Mouse (Mus musculus) hindlimb bud, embryonic 11.5 days (tissue): Measurements from ENCODE around the gene Lpcat3.
A peak's percentile ranks its signal among the peaks of the same experiment; 100 is the strongest.

Source experiments
- DNase-seq: peaks from one replicate; pipeline ENCODE4 v3.0.0-alpha.2; 2012; ENCODE audit warnings: low read depth, low spot score; ENCODE audit errors: extremely low spot score

Gene Lpcat3

GRCm38 (mm10) chr6:124703789-124704188 lies 41.0 kb downstream of the Lpcat3 start:
- no peak for DNase-seq

DNA sequence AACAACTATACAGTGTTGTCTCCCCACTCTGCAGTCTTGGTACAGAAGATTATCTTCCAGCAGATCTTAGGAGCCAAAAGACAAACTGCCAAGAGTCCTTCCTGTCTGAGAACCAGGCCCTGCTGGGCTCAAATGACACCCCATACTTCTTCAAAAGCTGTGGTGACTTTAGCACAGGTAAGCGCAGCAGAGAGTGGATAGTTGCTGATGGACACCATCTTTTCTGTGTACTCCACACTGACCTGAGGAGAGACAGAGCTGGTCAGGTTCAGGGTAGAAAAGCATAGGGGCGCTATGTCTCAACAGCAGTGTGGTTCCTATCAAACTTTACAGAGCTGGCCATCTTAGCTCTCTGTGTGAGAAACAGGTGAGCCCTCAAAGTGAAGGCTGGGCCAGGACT lies 41.6 kb downstream of the Lpcat3 start:
- DNase-seq, result no peak

DNA sequence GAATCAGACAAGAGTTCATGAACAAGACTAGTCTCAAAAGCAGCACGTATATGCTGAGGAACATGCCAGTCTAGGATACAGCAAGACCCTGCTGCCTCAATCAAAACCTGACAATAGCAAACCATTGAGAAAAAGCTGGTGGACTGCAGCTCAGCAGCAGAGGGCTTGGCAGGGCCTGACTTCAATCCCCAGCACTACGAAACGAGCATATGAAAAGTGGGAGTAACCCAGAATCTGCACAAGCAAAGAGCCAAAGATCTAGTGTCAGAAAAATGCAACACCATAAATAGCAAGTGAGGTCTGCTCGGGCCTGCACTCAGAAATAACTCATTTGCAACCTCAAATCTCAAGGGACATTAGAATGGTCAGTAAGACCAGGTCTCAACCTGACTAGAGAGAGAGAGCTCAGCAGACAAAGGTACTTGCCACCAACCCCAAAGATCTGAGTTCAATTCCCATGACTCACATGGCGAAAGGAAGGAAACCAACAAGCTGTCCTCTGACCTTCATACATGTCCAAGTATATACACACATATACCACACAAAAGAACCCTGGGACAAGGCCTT lies 43.3 kb downstream of the Lpcat3 start:
- DNase-seq, result no peak

- DNase-seq, result no peak
Observed at GRCm38 (mm10) chr6:124708289-124708889, 45.6 kb downstream of the Lpcat3 start.

GRCm38 (mm10) chr6:124711824-124712782 lies 49.3 kb downstream of the Lpcat3 start, which contains the start of the genes Emg1 and Phb2:
Gene Emg1, minus strand, starts transcription at chr6:124712178.
Gene Phb2, plus strand, starts transcription at chr6:124712336.
- peak; percentile 94 for DNase-seq

DNA sequence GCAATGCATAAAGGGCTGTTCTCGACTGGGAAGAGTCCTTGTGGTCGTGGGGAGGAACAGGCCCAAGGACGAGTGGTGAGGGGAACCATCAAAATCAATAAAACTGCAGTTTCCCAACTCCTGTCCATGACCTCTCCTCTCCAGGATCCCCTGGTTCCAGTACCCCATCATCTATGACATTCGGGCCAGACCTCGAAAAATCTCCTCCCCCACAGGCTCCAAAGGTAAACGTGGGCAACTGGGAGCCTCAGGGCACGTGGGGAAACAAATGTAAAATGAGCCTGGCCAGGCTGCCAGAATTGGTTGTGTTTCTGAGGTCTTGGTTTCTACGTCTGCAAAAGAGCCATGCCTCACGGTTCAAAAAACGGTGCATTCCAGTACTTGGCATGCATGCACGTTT lies 50.1 kb downstream of the Lpcat3 start:
- no peak for DNase-seq

- no peak for DNase-seq
Observed at GRCm38 (mm10) chr6:124716864-124717490, 54.1 kb downstream of the Lpcat3 start.

- DNase-seq, result no peak
Observed at GRCm38 (mm10) chr6:124717968-124718367, 55.1 kb downstream of the Lpcat3 start.

GRCm38 (mm10) chr6:124718703-124719102 lies 55.9 kb downstream of the Lpcat3 start:
- no peak for DNase-seq

GRCm38 (mm10) chr6:124719354-124719978 lies 56.6 kb downstream of the Lpcat3 start:
- no peak for DNase-seq

DNA sequence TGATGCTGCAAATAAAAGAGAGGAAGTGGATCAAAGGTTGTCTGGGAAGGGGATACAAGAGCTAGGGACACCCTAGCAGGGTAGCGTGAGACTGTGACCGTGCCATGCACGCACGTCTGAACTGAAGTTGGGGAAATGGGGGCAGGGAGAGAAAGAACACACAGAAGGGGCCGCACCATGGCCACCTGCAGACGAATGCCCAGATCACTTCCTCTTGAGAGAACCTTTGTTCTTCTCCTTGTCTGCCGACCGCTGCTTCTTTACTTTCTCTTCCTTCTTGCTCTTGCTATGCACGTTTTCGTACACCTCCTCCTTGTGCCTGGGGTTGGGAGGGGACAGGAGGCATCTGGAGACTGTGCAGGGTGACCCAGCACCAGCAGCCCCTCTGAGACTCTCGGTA lies 58.1 kb downstream of the Lpcat3 start:
- DNase-seq, result no peak

GRCm38 (mm10) chr6:124722876-124723473 lies 60.1 kb downstream of the Lpcat3 start:
- no peak for DNase-seq

DNA sequence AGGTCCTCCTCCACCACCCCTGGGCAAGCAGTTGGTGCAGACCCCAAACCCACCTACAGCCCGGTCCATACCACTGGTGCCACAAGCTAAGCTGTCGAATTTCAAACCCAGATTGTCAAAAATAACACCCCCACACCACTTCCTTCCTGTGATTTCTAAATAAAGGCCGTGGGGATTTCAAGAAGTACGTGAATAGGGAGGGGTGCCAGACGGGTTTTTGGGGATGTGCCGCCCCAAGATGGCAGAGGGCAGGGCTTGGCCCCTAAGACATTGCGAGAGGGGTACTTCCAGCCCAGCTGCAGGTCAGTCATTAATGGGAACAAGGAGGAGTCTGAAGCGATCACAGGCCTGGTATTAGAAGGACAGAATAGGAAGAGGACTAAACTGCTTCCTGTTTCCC lies 60.7 kb downstream of the Lpcat3 start:
- no peak for DNase-seq

DNA sequence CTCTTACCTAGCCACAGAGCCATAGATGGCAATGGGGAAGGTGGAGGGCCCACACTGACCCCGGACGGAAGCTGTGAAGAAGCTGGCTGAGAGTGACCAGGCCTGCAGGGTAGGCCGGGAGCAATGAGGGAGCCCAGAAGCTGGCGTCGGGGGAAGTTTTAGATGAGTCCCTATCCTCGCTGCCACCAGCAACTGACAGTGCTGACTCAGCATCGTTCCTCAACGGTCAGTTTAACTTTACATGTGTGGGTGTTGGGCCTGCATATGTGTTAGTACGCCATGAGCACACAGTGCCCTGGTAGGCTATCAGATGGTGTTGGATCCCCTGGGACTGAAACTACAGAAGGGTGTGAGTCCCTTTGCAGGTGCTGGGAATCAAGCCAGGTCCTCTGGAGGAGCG lies 61.6 kb downstream of the Lpcat3 start:
- no peak for DNase-seq

DNA sequence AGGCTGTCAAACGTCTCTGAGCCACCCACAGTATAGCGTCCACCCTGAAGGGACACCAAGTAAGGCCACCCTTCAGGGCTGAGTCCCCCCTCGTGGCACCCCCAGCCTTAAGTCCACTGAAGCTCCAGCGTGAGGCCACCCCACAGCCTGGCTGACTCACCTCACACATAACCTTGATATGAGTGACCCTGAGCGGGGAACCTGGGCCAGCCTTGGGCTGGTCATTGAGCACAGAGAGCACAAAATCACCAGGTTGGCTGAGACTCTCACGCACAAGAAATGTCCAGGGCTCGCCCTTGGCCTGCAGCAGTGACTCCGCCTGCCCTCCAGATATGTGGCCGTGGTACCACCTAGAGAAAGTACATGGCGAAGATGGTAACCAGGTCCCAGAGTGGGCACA lies 65.8 kb downstream of the Lpcat3 start:
- DNase-seq, result no peak

DNA sequence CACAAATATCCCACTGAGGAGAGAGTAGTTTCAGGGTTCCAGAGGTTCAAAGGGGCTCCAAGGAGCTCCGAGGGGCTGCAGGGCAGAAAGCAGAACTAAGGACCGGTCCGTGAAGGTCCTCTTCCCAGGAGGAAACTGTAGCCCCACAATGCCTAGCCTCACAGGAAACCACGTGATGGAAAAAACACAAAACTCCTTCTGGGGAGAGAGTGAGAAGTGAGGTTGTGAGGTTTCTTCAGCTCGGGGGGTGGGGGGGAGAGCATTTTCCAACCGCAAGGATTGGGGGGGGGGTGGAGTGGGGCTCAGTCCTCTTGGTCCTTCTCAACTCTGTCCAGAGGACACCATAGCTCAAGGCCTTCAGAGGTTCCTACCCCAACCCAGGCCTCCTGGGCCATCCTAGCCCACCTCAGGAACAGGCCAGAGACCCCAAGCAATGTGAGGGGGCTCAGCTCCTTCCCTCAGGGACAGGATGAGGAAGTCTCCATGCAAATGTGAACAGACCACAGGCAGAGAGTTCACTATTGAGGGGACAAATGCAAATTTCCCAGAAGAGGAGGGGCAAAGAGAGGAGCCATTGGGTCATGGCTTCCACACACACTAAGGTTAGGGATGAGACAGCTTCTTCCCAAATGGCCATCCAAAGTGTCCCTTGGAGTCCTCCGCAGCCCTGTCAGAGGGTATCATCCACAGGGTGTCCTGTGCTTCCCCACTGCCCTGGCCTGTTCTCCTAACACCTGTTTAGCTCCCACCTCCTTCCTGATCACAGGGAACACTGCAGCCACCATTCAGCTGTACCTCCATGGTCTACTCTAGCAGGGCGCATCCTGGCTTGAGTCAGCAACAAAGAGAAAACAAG lies 67.3 kb downstream of the Lpcat3 start:
- no peak for DNase-seq

DNA sequence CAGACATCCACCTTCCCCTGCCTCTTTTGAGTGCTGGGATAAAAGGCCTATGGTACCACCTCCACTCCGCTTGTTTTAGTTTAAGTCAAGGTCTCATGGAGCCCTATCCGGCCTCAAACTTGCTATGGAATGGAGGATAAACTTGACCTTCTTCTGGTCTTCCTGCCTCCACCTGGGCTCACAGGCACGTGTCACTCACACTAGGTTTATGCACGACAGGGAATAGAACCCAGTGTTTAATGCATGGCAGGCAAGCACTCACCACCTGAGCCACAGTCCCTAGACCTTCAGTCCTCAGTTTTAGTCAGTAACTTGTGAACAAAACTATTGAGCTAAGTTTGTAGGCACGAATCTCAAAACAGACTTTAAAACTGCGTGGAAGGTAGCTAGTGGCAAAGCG lies 68.2 kb downstream of the Lpcat3 start:
- no peak for DNase-seq

DNA sequence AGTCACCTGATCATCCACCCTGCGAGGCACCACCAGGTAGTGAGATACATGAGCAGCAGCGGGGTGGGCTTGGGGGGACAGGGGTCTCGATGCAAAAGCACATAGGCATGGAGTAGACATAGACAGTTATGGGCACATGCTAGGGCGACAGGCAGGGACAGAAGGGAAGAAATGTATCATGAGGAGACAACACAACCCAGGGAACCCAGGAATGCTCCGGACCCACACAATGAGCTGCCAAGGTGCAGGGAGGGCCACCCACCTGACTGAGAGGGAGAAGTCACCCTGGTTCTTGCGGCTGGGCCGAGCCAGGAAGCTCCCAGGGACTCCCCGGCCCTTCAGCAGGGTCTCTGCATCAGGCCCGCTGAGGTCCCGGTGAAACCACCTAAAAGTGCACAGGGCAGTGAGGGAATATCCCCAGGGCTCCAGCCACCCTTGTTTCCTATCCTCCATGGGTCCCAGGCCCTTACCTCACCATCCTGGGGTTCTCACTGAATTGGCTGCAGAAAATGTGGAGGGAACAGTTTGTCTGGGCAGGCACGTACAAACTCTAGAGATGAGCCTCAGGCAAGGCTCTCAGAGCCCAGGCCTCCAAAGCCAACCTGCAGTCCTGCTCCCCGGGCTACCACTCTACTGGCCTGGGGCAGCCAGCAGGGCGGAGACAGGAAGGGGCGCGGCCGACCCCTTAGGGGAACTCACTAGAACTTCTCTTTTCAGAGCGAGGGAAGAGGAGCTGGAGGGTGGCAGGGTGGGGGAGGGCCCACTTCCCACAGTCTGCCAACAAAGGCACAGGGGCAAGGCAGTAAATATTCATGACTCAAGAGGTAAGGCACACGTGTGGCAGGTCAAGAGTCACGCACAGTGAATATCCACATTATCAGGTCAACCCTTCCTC lies 69.9 kb downstream of the Lpcat3 start:
- no peak for DNase-seq

- no peak for DNase-seq
Observed at GRCm38 (mm10) chr6:124734417-124734816, 71.6 kb downstream of the Lpcat3 start.
